Mouse (Mus musculus) hindbrain, embryonic 14.5 days (tissue): ENCODE data around the gene C2cd2. TPM values are rescaled to one million over a fixed set of nuclear protein-coding genes. Genes with fewer than 3 reads are reported as not detected.

Experiments
- ATAC-seq: fragments of 200-750 bp; cut with Nextera tagmentation; 2 replicates; pipeline ENCODE4 v1.8.0; 2017; ENCODE audit warnings: moderate number of reproducible peaks, mild to moderate bottlenecking, moderate TSS enrichment, moderate library complexity; ENCODE audit not compliant: low FRiP score
- DNase-seq: peaks from one replicate; pipeline ENCODE4 v3.0.0-alpha.2; 2015; ENCODE audit warnings: low spot score
- H3K27ac ChIP-seq: fragments of 300-500 bp; sonication (generic); 2 replicates; pipeline ENCODE4 v1.5.1; 2014; ENCODE audit warnings: mild to moderate bottlenecking, moderate library complexity
- H3K27me3 ChIP-seq: fragments of 300-500 bp; sonication (generic); 2 replicates; pipeline ENCODE4 v1.6.1; 2014; ENCODE audit warnings: mild to moderate bottlenecking, low read length, mixed read lengths; ENCODE audit not compliant: control insufficient read depth, insufficient read depth
- H3K36me3 ChIP-seq: fragments of 300-500 bp; sonication (generic); replicated peaks from 2 replicates; pipeline ENCODE4 v1.6.1; 2014; ENCODE audit not compliant: control insufficient read depth, insufficient read depth
- H3K4me1 ChIP-seq: fragments of 300-500 bp; sonication (generic); replicated peaks from 2 replicates; pipeline ENCODE4 v1.6.1; 2014; ENCODE audit warnings: antibody characterized with exemption, low read length, mixed read lengths; ENCODE audit not compliant: control insufficient read depth, insufficient read depth
- H3K4me2 ChIP-seq: fragments of 300-500 bp; sonication (generic); replicated peaks from 2 replicates; pipeline ENCODE4 v1.6.1; 2014; ENCODE audit warnings: mild to moderate bottlenecking, moderate library complexity
- H3K4me3 ChIP-seq: fragments of 300-500 bp; sonication (generic); replicated peaks from 2 replicates; pipeline ENCODE4 v1.5.1; 2014; ENCODE audit warnings: mild to moderate bottlenecking, low read length
- H3K9ac ChIP-seq: fragments of 300-500 bp; sonication (generic); 2 replicates; pipeline ENCODE4 v1.6.1; 2014
- H3K9me3 ChIP-seq: fragments of 300-500 bp; sonication (generic); 2 replicates; pipeline ENCODE4 v1.6.1; 2016; ENCODE audit warnings: low read length; ENCODE audit not compliant: control insufficient read depth
- WGBS: fragments of 180-500 bp; shearing (Covaris S2); extraction: QIAGEN DNeasy Blood & Tissue Kit; methylation state at CpG from one replicate; pipeline ENCODE4 v1.1.7; 2014; 5-methylcytosine and 5-hydroxymethylcytosine counted together
- polyA plus RNA-seq: library from polyadenylated mRNA; unstranded; fragments of >200 nt; fragmentation: Nextera tagmentation; extraction: Ambion mirVana; gene quantifications from 2 replicates; pipeline ENCODE4 v1.2.1, GENCODE M21; 2014

Gene C2cd2
- polyA plus RNA-seq, 1 experiment from 2014 or later: 19.6 TPM

DNA sequence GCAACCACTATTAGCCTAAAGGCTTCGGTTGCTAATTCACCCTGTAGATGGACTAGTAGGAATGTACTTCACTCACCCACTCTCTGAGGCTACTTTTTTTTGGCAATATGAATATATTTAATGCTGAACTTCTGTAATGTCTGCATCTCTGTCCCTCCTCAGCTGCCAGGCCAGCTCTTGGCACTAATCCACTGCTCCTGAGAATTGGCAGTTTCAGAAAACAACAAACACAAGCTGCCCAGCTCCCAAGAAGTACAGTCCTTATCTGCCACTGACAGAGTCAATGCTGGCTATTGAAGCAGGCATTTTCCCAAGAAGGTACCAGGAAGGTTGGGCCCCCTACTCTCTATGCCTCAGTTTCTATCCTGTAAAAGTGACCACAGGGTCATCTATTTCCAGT, 53.0 kb downstream of the C2cd2 start:
- Histone ChIP-seq H3K9ac (no peak overlapping the region), H3K4me2 (no peak overlapping the region), H3K9me3 (no peaks in the 10 kb centered on the region), H3K27me3 (no peaks in the 10 kb centered on the region), H3K27ac (no peak overlapping the region), H3K4me1 (no peaks in the 10 kb centered on the region), H3K36me3 (no peaks in the 10 kb centered on the region), H3K4me3 (no peak overlapping the region)
- 97% methylated on average over 1 of the region's 1 CpGs for WGBS
- DNase-seq (no peak), ATAC-seq (no peak)

DNA sequence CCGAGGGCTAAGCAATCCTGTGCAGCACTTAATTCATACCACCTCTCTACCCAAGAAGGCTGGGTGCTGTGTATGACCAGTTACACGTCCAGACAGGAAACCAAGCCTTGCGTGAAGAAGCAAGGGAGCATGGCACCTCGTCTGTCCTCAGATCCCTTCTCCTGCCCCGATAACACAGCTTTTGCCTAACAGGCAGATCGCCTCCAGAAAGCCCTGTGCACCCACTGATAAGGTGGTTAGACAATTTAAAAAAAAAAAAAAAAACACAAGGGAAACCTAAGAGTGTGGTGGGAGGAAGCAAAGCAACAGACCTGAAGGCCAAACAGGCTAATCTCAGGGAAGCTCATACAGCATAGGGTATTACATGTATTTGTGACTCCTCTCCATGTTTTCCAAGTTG, 54.9 kb downstream of the C2cd2 start:
- H3K9me3 ChIP-seq: no peaks in the 10 kb centered on the region
- H3K27ac ChIP-seq: no peak overlapping the region
- ATAC-seq (no peak), DNase-seq (no peak)
- H3K27me3 ChIP-seq: no peaks in the 10 kb centered on the region
- no peaks in the 10 kb centered on the region for H3K36me3 ChIP-seq
- no peak overlapping the region for H3K9ac ChIP-seq
- no peaks in the 10 kb centered on the region for H3K4me1 ChIP-seq
- H3K4me3 ChIP-seq: no peak overlapping the region
- H3K4me2 ChIP-seq: no peak overlapping the region
- 87% methylated on average over 6 of the region's 6 CpGs for WGBS

DNA sequence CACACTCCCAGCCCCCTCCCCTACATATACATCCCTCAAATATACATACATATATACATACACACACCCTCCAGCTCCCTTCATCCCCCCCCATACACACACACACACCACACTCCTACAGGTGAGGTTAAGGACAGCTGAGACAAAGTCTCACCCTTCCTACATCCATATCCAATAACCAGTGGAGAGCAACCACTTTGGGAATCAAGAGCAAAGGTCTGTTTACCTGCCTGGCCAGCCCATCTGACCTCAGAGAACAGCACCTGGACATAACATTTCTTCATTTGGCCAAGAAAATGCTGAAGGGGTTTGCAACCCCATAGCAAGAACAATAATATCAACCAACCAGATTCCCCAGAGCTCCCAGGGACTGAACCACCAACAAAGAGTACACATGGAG, 56.1 kb downstream of the C2cd2 start:
- H3K36me3 ChIP-seq: no peaks in the 10 kb centered on the region
- no peak overlapping the region for H3K27ac ChIP-seq
- no peak for ATAC-seq
- H3K9me3 ChIP-seq: no peaks in the 10 kb centered on the region
- H3K9ac ChIP-seq: no peak overlapping the region
- no peaks in the 10 kb centered on the region for H3K27me3 ChIP-seq
- H3K4me2 ChIP-seq: no peak overlapping the region
- H3K4me3 ChIP-seq: no peak overlapping the region
- DNase-seq: no peak
- no peaks in the 10 kb centered on the region for H3K4me1 ChIP-seq

DNA sequence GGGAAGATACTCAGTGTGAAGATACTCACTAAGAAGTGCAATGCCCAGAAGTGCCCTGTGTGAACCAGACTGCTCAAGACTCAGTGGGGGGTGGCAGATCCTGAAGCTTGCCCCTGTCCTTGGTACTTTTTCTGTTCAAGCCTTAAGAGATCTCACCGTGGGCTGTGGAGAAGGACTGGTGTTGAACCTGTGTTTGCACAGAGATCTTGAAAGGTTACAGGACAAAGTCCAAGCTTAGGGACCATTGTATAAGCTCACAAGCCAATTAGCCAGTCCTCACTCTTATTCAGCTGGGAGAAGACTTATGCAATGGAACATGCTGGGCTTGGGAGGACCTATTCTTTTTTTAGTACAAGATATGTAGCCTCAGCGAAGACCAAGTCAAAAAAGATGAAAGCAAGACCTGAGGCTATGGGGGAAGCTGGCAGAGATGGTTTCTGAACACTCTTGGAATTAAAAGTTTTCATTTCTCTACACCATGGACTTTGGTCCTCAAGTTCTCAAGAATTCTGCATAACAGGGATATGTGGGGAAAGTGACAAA, 56.9 kb downstream of the C2cd2 start:
- WGBS: 83% methylated on average over 2 of the region's 2 CpGs
- H3K9ac ChIP-seq: no peak overlapping the region
- H3K9me3 ChIP-seq: no peaks in the 10 kb centered on the region
- no peaks in the 10 kb centered on the region for H3K27me3 ChIP-seq
- no peaks in the 10 kb centered on the region for H3K4me1 ChIP-seq
- DNase-seq (no peak), ATAC-seq (no peak)
- no peak overlapping the region for H3K27ac ChIP-seq
- no peak overlapping the region for H3K4me2 ChIP-seq
- H3K36me3 ChIP-seq: no peaks in the 10 kb centered on the region
- H3K4me3 ChIP-seq: no peak overlapping the region

DNA sequence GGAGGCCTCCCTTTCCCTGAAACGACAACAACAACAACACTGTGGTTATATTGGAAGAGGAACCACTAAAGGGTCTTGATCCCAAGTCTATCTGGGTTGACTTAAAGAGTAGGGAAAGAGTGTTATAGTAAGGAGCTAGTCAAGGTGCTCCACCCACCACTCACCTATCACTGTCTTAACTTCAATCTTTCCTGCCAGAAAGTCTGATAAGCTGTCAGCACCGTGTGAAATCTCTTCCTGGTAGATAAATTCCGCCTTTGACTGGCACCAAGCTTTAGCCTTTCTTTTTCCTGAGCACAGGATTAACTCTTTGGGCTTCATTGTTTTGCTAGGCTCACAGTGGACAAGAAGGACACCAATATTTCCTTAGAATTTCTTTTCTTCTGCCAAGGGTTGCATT, 58.4 kb downstream of the C2cd2 start:
- Histone ChIP-seq H3K9ac (no peak overlapping the region), H3K9me3 (no peaks in the 10 kb centered on the region), H3K4me3 (no peak overlapping the region), H3K4me1 (no peaks in the 10 kb centered on the region), H3K27me3 (no peaks in the 10 kb centered on the region), H3K4me2 (no peak overlapping the region), H3K27ac (no peak overlapping the region), H3K36me3 (no peaks in the 10 kb centered on the region)
- 88% methylated on average over 3 of the region's 3 CpGs for WGBS
- ATAC-seq (no peak), DNase-seq (no peak)

DNA sequence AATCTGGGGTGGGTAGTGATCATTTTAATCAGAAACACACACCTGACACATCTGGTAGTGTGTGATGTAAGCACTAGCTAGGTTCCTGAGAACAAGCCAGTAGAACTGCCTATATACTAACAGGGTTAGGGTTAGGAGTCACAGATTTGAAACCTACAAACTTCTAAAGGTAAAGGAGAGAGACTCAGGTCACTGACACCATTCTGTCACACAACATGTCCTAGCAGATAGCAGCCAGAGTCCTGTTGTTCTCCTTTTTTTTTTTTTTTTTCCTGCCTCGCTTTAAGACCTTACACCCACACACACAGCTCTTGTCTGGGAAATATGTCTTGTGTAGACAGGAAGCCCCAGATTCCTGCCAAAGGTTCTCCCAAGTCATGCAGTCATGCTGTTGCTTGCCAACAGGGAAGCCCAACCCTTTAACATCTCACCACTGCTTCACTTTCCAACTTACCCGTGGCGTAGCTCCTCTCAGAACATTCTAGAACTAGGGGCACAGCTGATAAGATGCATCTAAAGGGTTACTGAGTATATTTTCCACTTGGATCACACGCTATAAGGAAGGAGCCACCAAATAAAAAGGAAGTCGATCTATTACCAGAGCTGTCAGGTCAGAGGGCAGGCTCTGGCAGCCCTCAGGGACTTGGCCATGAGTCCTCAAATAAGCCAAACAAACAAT, 64.9 kb downstream of the C2cd2 start:
- 73% methylated on average over 5 of the region's 5 CpGs for WGBS
- DNase-seq (no peak), ATAC-seq (no peak)
- no peaks in the 10 kb centered on the region for H3K27me3 ChIP-seq
- H3K36me3 ChIP-seq: no peaks in the 10 kb centered on the region
- no peak overlapping the region for H3K9ac ChIP-seq
- H3K27ac ChIP-seq: no peak overlapping the region
- H3K4me3 ChIP-seq: no peak overlapping the region
- H3K9me3 ChIP-seq: no peaks in the 10 kb centered on the region
- H3K4me1 ChIP-seq: no peaks in the 10 kb centered on the region
- no peak overlapping the region for H3K4me2 ChIP-seq

DNA sequence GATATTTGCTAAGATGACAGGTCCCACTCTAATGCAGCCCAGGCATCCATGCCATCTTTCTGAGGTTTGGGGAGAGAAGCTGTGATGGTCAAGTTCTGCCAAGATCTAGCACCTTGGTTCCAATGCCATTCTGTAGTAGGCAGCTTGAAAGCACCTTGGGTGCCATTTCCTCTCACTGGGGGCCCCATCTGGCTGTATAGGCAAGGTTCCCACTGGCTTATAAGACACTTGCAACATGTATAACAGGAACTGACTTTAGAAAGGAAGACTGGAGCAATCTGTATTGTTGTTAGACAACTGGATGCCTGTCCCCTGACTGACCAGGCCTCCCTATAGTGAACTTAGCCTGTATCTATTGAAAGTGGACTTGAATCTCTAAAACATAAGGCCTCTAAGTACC, 74.6 kb downstream of the C2cd2 start:
- DNase-seq: no peak
- Histone ChIP-seq H3K27me3 (no peaks in the 10 kb centered on the region), H3K4me1 (no peaks in the 10 kb centered on the region), H3K9ac (no peak overlapping the region), H3K27ac (no peak overlapping the region), H3K4me2 (no peak overlapping the region), H3K9me3 (no peaks in the 10 kb centered on the region), H3K4me3 (no peak overlapping the region), H3K36me3 (0 out of 2 replicates have a peak, but pooled peaks cover 6% of the 10 kb centered on the region)
- ATAC-seq: no peak

DNA sequence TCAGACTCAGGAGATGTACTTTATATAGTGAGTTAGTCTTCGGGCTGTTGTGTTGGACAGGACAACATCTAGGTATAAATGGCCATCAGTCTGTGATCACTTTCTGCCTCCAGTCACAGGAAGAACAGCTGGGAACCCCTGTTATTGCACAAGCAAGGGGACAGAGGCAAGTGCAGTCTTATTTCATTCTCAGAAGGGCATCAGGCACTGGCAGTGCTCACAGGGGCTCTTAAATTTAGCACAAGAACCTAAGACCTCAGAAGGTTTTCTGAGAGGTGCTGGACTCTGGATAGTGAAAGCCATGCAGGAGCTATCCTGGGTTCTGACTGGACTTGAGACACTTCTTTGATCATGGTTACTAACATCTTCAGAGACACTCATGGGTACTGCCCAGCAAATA, 78.7 kb downstream of the C2cd2 start:
- H3K9me3 ChIP-seq: no peaks in the 10 kb centered on the region
- ATAC-seq: no peak
- 94% methylated on average over 1 of the region's 1 CpGs for WGBS

DNA sequence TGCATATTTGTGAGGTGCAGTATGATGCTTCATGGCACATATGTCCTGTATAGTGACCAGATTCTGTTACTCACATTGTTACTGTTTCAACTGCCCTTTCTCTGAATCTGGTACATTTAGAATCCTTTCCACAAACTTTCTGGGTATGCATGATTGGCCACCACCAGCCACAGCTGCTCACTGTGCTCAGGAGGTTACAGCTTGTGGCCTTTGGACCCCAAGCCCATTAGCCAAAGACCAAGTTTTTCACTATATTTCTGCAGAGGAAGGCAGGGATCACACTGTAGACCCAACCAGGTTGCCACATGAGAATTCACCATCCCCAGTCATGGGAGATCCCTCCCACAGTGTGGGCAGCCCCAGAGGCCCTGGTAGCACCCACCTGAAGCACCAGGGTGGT, 79.5 kb downstream of the C2cd2 start:
- DNase-seq: no peak
- no peaks in the 10 kb centered on the region for H3K4me1 ChIP-seq
- H3K4me2 ChIP-seq: no peak overlapping the region
- H3K27me3 ChIP-seq: no peaks in the 10 kb centered on the region
- no peak overlapping the region for H3K4me3 ChIP-seq
- ATAC-seq: no peak
- H3K9ac ChIP-seq: no peak overlapping the region
- no peaks in the 10 kb centered on the region for H3K9me3 ChIP-seq
- 0 out of 2 replicates have a peak, but pooled peaks cover 6% of the 10 kb centered on the region for H3K36me3 ChIP-seq
- H3K27ac ChIP-seq: no peak overlapping the region

More for the DNA sequence above, 78.7 kb downstream of the C2cd2 start:
- no peak overlapping the region for H3K27ac ChIP-seq
- no peak overlapping the region for H3K4me2 ChIP-seq
- H3K9ac ChIP-seq: no peak overlapping the region
- no peaks in the 10 kb centered on the region for H3K4me1 ChIP-seq
- H3K4me3 ChIP-seq: no peak overlapping the region
- no peak for DNase-seq
- H3K36me3 ChIP-seq: 0 out of 2 replicates have a peak, but pooled peaks cover 6% of the 10 kb centered on the region
- H3K27me3 ChIP-seq: no peaks in the 10 kb centered on the region

DNA sequence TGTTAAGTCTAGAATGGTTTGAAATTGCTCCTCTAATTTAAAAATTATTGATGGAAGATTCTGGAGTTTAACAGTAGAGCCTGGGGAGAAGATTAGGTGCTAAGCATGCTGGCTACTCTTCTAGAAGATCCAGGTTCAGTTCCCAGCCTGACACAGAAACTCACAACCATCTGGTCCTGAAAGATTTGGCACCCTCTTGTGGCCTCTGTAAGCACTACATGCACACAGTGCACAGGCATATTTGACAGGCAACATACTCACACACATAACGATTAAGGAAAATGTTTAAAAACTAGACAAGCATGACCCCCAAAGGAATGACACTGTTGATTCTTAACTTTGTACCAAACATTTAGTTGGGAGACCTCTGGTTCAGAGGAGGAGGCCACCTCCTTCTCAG, 83.3 kb downstream of the C2cd2 start:
- Histone ChIP-seq H3K4me1 (no peaks in the 10 kb centered on the region), H3K4me2 (no peak overlapping the region), H3K4me3 (no peak overlapping the region), H3K27ac (no peak overlapping the region), H3K9ac (no peak overlapping the region), H3K36me3 (peaks cover 17% of the 10 kb centered on the region), H3K9me3 (no peaks in the 10 kb centered on the region), H3K27me3 (no peaks in the 10 kb centered on the region)
- ATAC-seq: no peak
- DNase-seq: no peak
- 78% methylated on average over 1 of the region's 1 CpGs for WGBS
